Mouse (Mus musculus) lung, postnatal 0 days (tissue): ENCODE results near the gene Zdhhc23. TPM values are rescaled to one million over a fixed set of nuclear protein-coding genes. Genes with fewer than 3 reads are reported as not detected.

Experiments
- ATAC-seq: fragments of 200-750 bp; cut with Nextera tagmentation; 2 replicates; pipeline ENCODE4 v1.8.0; 2017; ENCODE audit warnings: moderate library complexity
- DNase-seq: peaks from one replicate; pipeline ENCODE4 v3.0.0-alpha.2; 2016; ENCODE audit warnings: low spot score
- H3K27ac ChIP-seq: fragments of 300-500 bp; sonication (generic); 2 replicates; pipeline ENCODE4 v1.5.1; 2014; ENCODE audit warnings: antibody characterized with exemption, mild to moderate bottlenecking, low read length, mixed read lengths
- H3K27me3 ChIP-seq: fragments of 300-500 bp; sonication (generic); replicated peaks from 2 replicates; pipeline ENCODE4 v1.6.1; 2014; ENCODE audit warnings: low read length, mixed read lengths; ENCODE audit not compliant: insufficient read depth
- H3K36me3 ChIP-seq: fragments of 300-500 bp; sonication (generic); 2 replicates; pipeline ENCODE4 v1.6.1; 2014; ENCODE audit warnings: low read length, mixed read lengths; ENCODE audit not compliant: insufficient read depth
- H3K4me1 ChIP-seq: fragments of 300-500 bp; sonication (generic); 2 replicates; pipeline ENCODE4 v1.6.1; 2014; ENCODE audit warnings: antibody characterized with exemption, low read depth, low read length, mixed read lengths; ENCODE audit not compliant: insufficient read depth
- H3K4me2 ChIP-seq: fragments of 300-500 bp; sonication (generic); replicated peaks from 2 replicates; pipeline ENCODE4 v1.6.1; 2014; ENCODE audit warnings: low read depth, mild to moderate bottlenecking, low read length, moderate library complexity, mixed read lengths
- H3K4me3 ChIP-seq: fragments of 300-500 bp; sonication (generic); 2 replicates; pipeline ENCODE4 v1.5.1; 2014; ENCODE audit warnings: low read depth, low read length
- H3K9ac ChIP-seq: fragments of 300-500 bp; sonication (generic); replicated peaks from 2 replicates; pipeline ENCODE4 v1.6.1; 2014; ENCODE audit warnings: low read depth, mild to moderate bottlenecking
- H3K9me3 ChIP-seq: fragments of 300-500 bp; sonication (generic); 2 replicates; pipeline ENCODE4 v1.6.1; 2016; ENCODE audit warnings: low read length, mixed read lengths
- CTCF ChIP-seq: IDR thresholded peaks from 2 replicates; pipeline ENCODE4 v1.5.1; 2016; ENCODE audit warnings: antibody characterized with exemption, mild to moderate bottlenecking
- EP300 ChIP-seq: IDR thresholded peaks from 2 replicates; pipeline ENCODE4 v1.6.1; 2016; ENCODE audit warnings: antibody characterized with exemption, mild to moderate bottlenecking, control low read depth
- WGBS: fragments of 180-500 bp; shearing (Covaris S2); extraction: QIAGEN DNeasy Blood & Tissue Kit; methylation state at CpG from one replicate; pipeline ENCODE4 v1.1.7; 2014; 5-methylcytosine and 5-hydroxymethylcytosine counted together
- polyA plus RNA-seq: library from polyadenylated mRNA; unstranded; fragments of >200 nt; fragmentation: Nextera tagmentation; extraction: Ambion mirVana; gene quantifications from 2 replicates; pipeline ENCODE4 v1.2.1, GENCODE M21; 2015

Zdhhc23 gene
- polyA plus RNA-seq, 1 experiment from 2014 or later: 1.1 TPM

DNA sequence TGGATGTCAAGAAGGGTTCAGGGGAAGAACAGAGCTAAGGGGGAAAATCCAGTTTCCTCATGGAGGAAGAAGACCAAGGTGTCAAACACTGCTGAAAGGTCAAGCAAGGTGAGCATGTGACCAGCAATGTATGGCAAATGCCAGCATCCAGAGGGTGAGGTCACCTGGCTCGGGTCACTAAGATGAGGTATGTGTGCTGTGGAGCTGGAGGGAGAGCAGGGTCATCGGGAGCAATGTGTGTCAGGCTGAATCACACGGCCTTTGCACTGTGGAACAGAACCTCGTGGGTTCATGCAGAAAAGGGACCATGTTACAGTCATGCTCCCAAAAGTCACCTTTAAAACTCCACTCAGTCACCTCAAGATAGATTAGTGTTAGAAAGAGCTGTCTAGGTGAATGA is 38.1 kb upstream of the Zdhhc23 start:
- H3K4me2 ChIP-seq: no peak overlapping the region
- WGBS: 89% methylated on average over 4 of the region's 4 CpGs
- no peak for DNase-seq

DNA sequence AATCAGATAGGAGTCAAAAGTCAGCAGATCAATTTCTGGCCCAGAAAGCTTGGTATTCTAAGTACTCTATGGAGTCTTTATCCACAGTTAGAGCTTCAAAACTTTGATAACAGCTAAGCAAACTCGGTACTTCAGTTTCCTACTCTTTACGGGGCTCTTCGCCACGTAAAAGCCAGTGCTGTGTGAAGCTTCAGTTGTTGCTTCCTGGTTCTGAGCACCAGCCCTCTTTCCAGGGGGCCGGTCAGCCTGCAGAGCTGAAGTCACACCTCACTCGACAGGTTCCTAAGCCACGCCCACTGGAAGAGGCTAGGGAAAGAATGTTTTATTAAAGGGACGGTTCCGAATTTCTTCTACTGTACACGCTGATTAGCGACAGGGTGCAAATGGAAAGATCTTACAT is 36.6 kb upstream of the Zdhhc23 start:
- ATAC-seq (peak; percentile 97), DNase-seq (peak; percentile 87)
- peak overlapping the region; percentile 41 for H3K4me2 ChIP-seq
- TF ChIP-seq CTCF (no peak), EP300 (no peak)
- H3K9me3 ChIP-seq: no peaks in the 10 kb centered on the region
- H3K27me3 ChIP-seq: no peaks in the 10 kb centered on the region
- H3K36me3 ChIP-seq: no peaks in the 10 kb centered on the region
- WGBS: 7% methylated on average over 11 of the region's 11 CpGs
- H3K4me1 ChIP-seq: 0 out of 2 replicates have a peak, but pooled peaks cover 8% of the 10 kb centered on the region
- H3K4me3 ChIP-seq: peak overlapping the region; percentile 10
- H3K27ac ChIP-seq: no peak overlapping the region
- H3K9ac ChIP-seq: no peak overlapping the region

More for the DNA sequence above, 38.1 kb upstream of the Zdhhc23 start:
- no peaks in the 10 kb centered on the region for H3K27me3 ChIP-seq
- TF ChIP-seq EP300 (no peak), CTCF (no peak)
- H3K9me3 ChIP-seq: no peaks in the 10 kb centered on the region
- H3K27ac ChIP-seq: no peak overlapping the region
- H3K36me3 ChIP-seq: no peaks in the 10 kb centered on the region
- H3K4me1 ChIP-seq: 0 out of 2 replicates have a peak, but pooled peaks cover 8% of the 10 kb centered on the region
- H3K9ac ChIP-seq: no peak overlapping the region
- no peak overlapping the region for H3K4me3 ChIP-seq
- ATAC-seq: no peak

GRCm38 (mm10) chr16:44015416-44016158 is 36.0 kb upstream of the Zdhhc23 start:
- no peaks in the 10 kb centered on the region for H3K9me3 ChIP-seq
- peak overlapping the region; percentile 10 for H3K4me3 ChIP-seq
- no peak overlapping the region for H3K9ac ChIP-seq
- no peak for TF ChIP-seq CTCF
- TF ChIP-seq EP300: no peak
- no peak for DNase-seq
- H3K4me1 ChIP-seq: 0 out of 2 replicates have a peak, but pooled peaks cover 8% of the 10 kb centered on the region
- H3K4me2 ChIP-seq: peak overlapping the region; percentile 41
- no peaks in the 10 kb centered on the region for H3K27me3 ChIP-seq
- 39% methylated on average over 16 of the region's 16 CpGs for WGBS
- no peak overlapping the region for H3K27ac ChIP-seq
- no peaks in the 10 kb centered on the region for H3K36me3 ChIP-seq
- ATAC-seq: no peak

DNA sequence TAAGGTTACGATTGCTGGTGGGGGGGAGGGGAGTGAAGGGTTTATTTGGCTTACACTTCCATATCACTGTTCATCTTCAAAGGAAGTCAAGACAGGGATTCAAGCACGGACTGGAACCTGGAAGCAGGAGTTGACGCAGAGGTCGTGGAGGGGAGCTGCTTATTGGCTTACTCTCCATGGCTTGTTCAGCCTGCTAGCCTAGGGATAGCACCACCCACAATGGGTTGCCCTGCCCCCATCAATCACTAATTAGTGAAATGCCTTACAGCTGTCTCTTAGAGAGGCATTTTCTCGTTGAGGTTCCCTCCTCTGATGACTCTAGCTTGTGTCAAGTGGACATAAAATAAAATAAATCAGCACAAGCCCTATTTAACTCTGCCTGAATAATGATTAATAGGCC is 31.4 kb upstream of the Zdhhc23 start:
- Histone ChIP-seq H3K9ac (no peak overlapping the region), H3K27ac (no peak overlapping the region), H3K4me1 (no peaks in the 10 kb centered on the region), H3K4me2 (no peak overlapping the region), H3K9me3 (no peaks in the 10 kb centered on the region), H3K36me3 (no peaks in the 10 kb centered on the region), H3K4me3 (no peak overlapping the region), H3K27me3 (no peaks in the 10 kb centered on the region)
- TF ChIP-seq EP300 (no peak), CTCF (no peak)
- DNase-seq (no peak), ATAC-seq (no peak)
- WGBS: 54% methylated on average over 5 of the region's 5 CpGs

GRCm38 (mm10) chr16:44002086-44002485 is 22.5 kb upstream of the Zdhhc23 start:
- 56% methylated on average over 5 of the region's 5 CpGs for WGBS
- Histone ChIP-seq H3K27ac (no peak overlapping the region), H3K4me1 (no peaks in the 10 kb centered on the region), H3K36me3 (no peaks in the 10 kb centered on the region), H3K4me2 (no peak overlapping the region), H3K9ac (no peak overlapping the region), H3K9me3 (no peaks in the 10 kb centered on the region), H3K4me3 (no peak overlapping the region), H3K27me3 (no peaks in the 10 kb centered on the region)
- ATAC-seq (no peak), DNase-seq (peak; percentile 26)
- TF ChIP-seq CTCF (peak; percentile 43), EP300 (no peak)

DNA sequence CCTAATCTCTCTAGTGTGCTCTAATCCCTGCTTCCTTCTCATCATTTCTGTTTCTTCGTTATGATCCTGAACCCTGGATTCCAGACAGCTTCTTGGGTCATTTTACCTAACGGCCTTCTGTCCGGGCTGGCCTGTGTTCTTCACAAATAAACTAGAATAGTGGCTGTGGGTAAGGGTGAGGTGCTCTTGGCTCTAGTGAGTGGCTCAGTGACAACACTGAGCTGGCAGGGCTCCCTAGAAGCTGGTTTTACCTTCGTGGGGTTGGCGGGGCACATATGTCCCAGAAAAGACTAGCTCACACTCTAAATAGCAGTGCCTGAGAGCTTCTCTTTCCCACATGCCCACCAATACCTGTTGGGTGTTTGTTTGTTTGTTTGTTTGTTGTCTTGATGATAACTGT is 19.9 kb upstream of the Zdhhc23 start:
- H3K9ac ChIP-seq: no peak overlapping the region
- WGBS: 76% methylated on average over 5 of the region's 5 CpGs
- H3K4me2 ChIP-seq: no peak overlapping the region
- TF ChIP-seq EP300: no peak
- TF ChIP-seq CTCF: no peak
- H3K4me3 ChIP-seq: no peak overlapping the region
- H3K27me3 ChIP-seq: no peaks in the 10 kb centered on the region
- ATAC-seq (no peak), DNase-seq (no peak)
- no peaks in the 10 kb centered on the region for H3K9me3 ChIP-seq
- H3K27ac ChIP-seq: no peak overlapping the region
- no peaks in the 10 kb centered on the region for H3K4me1 ChIP-seq
- no peaks in the 10 kb centered on the region for H3K36me3 ChIP-seq
